Mouse (Mus musculus) heart, postnatal 14 days (tissue): ENCODE data around the gene Tspoap1. TPM values are rescaled to one million over a fixed set of nuclear protein-coding genes. Genes with fewer than 3 reads are reported as not detected.
A peak's percentile ranks its signal among the peaks of the same experiment; 100 is the strongest.

Experiments
- DNase-seq, 2 experiments: peaks; one replicate each; pipeline ENCODE4 v3.0.0; 2021 to 2022
- intact Hi-C: fragments of 180-260 bp; cut with DNase I; formaldehyde crosslinking; loops from one replicate; pipeline ENCODE4 v1.15.1; 2025
- total RNA-seq, 2 experiments: library from RNA; stranded (reverse); gene quantifications; 2 replicates each; pipeline ENCODE4 v1.2.3; 2021

Tspoap1 gene
- total RNA-seq, 2 experiments from 2014 or later = 0.17 to 0.19 TPM

DNA sequence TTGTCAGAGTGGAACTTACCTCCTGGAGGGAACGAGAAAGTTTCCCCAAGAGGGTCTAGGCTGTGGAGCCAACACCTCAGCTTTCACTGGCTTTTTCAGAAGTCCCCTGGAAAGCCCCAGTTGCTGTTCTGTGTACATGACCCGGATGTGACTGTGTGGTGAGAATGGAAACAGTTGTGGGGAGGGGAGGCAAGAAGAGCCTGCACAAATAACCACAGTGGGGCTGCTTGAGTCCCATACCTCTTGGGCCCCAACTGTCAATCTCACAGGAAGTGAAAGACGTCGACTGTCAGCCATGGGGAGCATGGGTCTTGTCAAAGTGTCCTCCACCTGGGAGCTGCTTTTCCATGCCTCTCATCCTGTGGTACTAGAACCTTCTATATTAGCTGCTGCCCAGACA is 15.4 kb upstream of the Tspoap1 start:
- DNase-seq = no peak
- intact Hi-C loops = no loop called here

DNA sequence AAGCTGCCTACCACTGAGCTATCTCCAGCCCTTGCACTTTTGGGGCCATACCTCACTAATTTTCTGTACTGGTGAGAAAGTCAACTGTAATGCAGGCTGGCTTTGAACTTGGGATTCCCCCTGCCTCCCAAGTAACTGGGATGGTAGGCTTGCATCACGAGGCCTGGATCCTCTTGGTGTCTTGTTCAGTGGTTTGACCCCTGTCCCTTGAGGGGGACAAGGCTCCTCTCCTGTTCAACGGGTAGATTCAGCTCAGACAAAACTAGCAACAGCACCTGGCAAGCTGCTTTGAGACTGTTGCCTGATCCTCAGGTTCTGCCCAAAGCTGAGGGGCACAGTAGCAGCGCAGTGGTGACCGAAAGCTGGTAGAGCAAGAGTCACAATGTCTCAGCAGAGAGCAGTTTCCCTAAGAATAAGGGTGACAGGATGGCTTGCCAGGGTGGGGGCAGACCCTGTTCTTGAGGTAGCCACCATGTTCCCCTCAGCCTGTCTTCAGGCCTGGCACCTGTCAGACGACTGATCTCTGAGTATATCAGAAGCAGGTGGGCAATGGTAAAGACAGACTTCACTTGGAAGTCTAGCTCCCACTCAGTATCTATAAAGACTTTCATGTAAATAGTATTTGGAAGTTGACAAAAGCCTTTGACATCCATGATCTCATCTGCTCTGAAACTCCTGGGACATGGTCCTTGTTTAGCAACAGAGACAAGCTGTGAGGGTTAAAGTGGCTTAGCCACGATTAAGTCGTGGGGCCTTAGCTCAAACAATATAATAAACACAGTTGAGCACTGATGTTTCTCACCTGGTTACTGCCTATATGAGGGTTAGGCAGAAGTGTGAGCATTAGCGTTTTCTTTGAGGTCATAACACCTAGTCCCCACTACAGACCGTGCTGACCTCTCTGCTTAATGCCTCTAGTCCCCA is 14.4 kb upstream of the Tspoap1 start:
- intact Hi-C loops = no loop called here
- no peak for DNase-seq

DNA sequence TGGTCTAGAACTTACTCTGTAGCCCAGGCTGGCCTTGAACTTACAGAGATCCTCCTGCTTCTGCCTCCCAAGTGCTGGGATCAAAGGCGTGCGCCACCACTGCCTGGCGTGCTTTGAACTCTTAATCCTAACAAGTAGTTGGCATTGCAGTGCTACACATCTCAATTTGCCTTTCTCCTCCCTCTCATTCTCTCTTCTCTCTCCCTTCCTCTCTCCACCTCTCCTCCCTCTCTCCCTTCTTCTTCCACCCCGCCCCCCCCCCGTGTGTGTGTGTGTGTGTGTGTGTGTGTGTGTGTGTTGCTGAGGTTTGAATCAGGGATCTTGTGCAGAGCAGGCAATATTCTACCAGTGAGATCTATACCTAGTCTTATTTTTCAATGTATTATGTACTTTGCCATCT is 13.0 kb upstream of the Tspoap1 start:
- intact Hi-C loops = no loop called here
- no peak for DNase-seq

DNA sequence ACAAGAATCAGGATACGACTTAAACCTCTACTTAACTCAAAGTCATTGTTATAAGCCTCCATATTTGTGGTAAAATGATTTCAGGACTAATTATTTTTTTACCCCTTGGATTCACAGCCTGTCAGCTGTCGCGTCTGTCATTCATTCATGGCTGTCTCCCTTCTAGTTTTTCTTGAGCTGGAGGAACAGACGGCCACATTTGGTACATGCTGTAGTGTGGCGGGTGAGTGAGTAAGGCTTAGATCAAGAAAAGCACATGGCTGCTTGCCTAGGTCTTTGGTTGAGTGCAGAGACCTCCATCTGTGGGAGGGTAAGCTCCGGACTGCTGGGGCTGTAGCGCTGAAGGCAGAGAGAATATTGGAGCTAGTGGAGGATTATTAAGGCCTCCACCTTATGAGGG is 12.6 kb upstream of the Tspoap1 start:
- DNase-seq = no peak
- intact Hi-C loops = no loop called here

GRCm38 (mm10) chr11:87748132-87749119 is 11.9 kb upstream of the Tspoap1 start:
- no peak for DNase-seq
- intact Hi-C loops = no loop called here

DNA sequence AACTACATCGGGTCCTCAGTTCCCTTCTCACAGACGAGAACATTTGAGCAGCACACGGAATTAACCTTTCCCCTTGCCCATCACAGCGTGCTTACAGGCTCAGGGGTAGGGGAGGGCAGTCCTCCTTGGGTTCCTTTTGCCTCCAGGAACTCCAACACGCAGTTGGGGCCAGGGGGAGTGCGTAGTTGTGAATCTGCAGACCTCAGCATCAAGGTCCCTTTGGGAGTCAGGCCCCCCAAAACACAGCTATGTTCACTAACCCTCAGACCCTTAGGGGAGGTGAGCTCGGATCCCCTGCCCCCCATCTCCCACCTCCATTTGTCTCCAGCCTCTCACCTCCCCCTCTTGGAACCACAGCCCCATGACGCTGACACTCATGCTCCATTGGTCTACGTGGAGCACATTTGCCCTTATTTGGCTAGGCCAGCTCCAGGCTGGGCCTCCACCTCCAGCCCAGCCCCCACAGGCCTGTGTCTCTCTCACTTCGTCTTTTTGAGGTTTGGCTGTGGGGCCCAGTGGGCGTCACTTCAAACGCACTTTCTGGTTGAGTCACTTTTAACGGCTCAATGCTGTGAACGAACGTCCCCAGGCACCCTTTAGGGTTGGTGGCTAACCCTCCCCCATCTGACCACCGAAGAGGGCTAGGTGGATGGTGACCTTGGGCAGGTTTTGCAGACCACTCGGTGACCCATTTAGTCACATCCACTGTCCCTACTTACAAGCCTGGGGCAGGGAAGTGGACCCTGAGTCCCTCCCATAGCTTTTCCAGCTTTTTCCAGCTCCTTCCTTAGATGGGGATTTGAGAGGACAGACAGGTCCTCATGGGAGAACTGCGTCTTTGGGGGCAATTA is 10.9 kb upstream of the Tspoap1 start:
- DNase-seq = peak in 1 of 2 experiments; percentile 42
- intact Hi-C loops = no loop called here

- intact Hi-C loops = no loop called here
- DNase-seq = no peak
These were observed 10.3 kb upstream of the Tspoap1 start for GRCm38 (mm10) chr11:87750043-87750421.

DNA sequence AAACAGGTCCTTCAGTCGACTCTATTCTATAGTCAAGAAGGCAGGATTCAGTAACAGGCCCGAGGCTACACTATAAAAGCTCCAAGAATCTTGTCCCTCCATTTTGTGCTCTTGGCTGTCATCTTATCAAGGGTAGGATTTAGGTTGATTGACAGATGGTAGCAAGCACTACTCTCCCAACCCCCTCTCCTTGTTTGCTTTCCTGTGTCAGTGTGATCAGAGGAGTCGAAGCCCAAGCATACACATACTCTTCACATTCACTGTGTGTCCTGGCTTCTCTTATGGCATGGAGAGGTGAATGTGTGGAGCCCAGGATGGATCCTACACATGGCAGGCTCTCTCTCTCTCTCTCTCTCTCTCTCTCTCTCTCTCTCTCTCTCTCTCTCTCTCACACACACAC is 9.8 kb upstream of the Tspoap1 start:
- intact Hi-C loops = no loop called here
- no peak for DNase-seq

DNA sequence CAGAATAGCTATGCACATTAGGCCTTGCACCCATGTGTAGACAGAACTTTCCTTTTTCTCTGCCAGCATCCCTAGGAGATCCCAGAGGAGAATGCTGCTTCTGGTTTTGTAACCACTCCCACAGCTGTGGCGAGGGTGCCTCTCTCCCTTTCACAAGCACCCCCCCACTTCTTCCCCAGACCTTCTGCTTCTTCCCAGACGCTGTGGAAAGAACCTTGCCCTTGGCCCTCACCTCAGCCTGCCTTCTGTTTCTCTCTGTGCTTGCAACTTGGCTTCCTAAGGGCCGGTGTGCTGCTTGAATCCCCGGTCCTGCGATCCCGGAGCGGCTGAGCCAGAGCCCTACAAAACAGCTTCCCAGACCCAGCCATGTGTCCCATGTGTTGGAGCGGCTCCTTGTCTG is 9.3 kb upstream of the Tspoap1 start:
- intact Hi-C loops = no loop called here
- DNase-seq = no peak

DNA sequence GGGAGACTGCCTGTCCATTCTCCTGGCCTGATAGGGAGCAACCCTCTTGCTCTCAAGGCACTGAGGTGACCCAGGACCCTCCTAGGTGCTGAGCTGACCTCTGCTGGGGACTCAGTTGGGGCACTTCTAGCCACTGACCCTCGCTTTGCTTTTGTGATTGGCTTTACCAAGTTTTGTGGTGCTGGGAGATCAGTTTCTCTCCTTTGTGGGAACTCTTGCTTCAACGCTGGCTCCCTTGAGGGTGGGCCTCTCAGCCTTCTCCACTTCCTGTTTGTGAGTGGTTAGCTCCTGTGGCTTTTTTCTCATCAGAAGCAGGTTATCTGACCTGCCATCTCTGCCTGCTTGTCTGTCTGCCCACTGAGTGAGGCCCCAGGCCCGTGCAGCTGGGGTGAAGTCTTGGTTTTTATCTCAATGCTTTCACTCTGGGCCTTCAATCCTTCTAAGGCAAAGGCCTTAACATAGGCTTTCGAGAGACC is 8.8 kb upstream of the Tspoap1 start:
- intact Hi-C loops = no loop called here
- no peak for DNase-seq

DNA sequence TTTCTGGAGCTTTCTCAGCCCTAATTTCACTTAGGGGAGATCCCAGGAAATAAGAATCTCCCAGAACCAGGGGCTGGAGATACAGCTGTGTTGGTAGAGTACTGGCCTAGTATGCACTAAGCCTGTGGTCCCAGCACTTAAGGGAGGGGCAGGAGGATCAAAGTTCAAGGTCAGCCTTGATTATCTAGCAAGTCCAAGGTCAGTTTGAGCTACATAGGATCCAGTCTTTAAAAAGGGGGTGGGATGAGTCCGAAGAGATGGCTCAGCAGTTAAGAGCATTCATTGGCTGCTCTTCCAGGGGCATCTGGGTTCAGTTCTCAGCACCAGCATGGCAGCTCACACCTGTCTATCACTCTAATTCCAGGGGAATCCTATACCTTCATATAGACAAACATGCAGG is 8.0 kb upstream of the Tspoap1 start:
- intact Hi-C loops = no loop called here
- no peak for DNase-seq

GRCm38 (mm10) chr11:87753255-87753654 is 7.1 kb upstream of the Tspoap1 start:
- intact Hi-C loops = no loop called here
- no peak for DNase-seq

DNA sequence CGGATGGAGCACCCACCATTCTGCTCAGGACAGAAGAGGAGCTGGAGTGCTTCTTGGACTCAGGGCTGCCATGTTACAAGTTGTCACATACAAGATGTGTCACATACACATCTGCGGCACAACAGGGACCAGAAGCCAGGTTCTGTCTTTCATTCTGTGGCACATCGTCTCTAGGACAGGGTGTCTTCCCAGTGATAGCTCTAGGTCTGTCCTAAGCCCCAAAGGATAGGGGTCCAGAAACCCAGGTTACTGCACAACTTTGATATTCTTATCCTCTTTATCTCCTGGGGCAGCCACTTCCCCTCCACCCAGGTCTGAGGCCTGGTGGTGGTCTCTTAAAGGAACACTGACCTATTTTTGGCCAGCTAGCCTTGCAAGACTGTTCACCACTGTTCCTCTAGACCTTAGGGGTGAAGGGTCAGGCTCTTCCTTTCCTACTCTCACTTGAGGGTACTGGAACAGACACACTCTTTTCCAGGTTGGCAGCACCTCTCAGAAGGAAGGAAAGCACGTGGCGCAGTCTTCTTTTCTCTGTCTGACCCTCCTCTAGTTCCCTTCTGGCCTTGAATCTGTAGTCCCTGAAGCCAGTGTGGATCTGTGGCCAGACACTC is 6.3 kb upstream of the Tspoap1 start:
- no peak for DNase-seq
- intact Hi-C loops = no loop called here

GRCm38 (mm10) chr11:87754603-87755002 is 5.7 kb upstream of the Tspoap1 start:
- no peak for DNase-seq
- intact Hi-C loops = no loop called here

DNA sequence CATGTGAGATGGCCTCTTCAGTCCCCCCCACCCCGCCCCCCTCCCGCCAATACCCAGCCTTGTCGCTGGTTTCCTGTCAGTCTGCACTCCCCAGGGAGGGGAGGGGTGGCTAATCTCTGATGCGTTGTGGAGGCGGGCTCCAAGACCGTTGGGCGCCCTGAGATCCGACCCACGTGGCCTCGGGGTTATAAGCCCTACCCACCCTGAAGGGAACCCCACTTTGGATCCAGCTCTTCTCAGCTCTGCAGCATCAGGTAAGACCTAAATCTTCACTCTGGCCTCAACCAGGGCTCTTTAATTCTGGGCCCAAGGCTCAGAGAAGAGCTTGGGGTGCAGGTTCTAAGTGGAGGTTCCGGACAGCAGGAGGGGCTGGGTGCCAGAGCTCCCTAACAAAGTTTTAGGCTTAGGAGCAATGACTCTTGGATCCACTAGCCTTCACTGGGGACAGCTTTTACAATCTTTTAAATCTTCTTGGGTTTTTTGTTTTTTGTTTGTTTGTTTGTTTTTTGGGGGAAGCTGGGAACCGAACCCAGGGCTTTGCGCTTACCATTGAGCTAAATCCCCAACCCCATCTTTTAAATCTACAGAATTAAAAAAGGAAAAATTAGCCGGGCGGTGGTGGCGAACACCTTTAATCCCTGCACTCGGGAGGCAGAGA is 4.9 kb upstream of the Tspoap1 start:
- intact Hi-C loops = no loop called here
- DNase-seq = peak; percentile 49 to 52

DNA sequence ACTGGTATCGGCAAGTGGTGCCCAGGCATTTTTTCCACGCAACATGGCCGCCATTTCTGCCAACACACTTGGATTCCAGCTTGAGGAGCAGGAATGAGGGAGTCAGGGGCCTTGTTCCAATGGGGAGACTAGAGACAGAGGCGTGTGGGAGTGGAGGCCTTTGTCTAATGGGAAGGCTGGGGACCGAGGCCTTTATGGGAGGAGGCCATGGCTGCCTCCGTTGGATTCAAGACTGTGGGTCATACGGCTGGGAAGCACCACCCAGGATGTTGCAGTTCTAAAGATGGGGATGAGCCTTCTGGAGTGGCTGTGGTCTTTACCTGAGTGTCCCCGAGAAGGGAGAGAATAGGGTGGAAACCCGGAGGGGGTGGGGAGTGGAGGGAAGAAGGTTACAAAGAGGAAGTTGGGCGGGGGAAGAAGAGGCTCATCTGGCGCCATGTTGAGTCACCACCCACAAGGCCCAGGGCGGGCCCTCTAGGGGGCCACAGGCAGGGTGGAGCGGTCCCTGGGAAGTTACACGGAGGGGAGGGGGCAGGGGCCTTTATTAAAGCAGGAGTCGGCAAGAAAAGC is 4.0 kb upstream of the Tspoap1 start:
- DNase-seq = no peak
- intact Hi-C loops = no loop called here

DNA sequence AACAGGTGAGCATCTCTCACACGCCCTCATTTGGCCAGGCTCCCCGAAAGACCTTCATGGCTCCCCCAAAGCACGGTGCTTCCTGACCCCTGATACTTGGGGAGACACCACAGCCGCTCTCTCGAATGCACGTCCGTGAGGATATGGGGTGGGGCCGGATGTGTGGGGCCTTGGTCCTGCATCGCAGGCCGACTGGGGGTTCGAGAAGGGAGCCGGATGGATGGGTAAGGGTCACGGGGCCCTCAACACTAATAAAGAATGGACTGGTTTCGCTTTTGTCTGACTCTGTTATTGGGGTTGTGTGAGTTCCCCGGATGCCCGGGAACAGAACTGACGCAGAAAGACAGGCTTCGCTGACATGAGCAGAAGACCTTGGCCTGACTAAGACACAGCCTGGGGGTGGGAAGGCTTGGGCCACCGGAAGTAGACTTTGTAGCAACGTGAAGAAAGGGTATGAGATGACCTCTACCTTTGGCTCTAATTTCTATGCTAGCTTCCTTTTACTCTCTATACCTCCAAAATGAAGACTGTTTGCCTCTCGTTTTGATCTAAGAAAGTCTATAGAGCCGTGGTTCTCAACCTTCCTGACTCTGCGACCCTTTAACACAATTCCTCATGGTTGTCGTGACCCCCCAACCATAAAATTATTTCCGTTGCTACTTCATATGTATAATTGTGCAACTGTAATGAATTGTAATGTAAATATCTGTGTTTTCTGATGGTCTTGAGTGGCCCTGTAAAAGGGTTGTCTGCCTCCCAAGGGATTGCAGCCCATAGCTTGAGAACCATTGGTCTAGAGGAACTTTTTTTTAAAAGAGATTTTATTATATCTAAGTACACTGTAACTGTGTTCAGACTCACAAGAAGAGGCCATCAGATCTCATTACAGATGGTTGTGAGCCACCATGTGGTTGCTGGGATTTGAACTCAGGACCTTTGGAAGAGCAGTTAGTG is 3.1 kb upstream of the Tspoap1 start:
- no peak for DNase-seq
- intact Hi-C loops = no loop called here
